Mouse (Mus musculus): ENCODE data around the gene Pdcd2. TPM values are rescaled to one million over a fixed set of nuclear protein-coding genes. Genes with fewer than 3 reads are reported as not detected.
A peak's percentile ranks its signal among the peaks of the same experiment; 100 is the strongest.

Gene Pdcd2
- polyA plus RNA-seq, 1 experiment from 2014 or later = 33.6 TPM

- no peak for ATAC-seq (ENCODE audit: low read depth)
- no peak overlapping the region for H3K4me2 ChIP-seq (ENCODE audit: low read depth, low read length)
Measured at GRCm38 (mm10) chr17:15540309-15540708, 13.2 kb upstream of the Pdcd2 start.

GRCm38 (mm10) chr17:15536457-15536904 is 9.4 kb upstream of the Pdcd2 start:
- ATAC-seq (ENCODE audit: low read depth) = 0 out of 2 replicates have a peak, but pooled peaks have one; percentile 38
- Histone ChIP-seq H3K4me1 (replicated peaks; ENCODE audit: control insufficient read depth, insufficient read depth, low read length) (peaks cover 6% of the 10 kb centered on the region), H3K9me3 (ENCODE audit: control insufficient read depth, low read length) (no peaks in the 10 kb centered on the region), H3K36me3 (ENCODE audit: control insufficient read depth, insufficient read depth, low read length) (no peaks in the 10 kb centered on the region), H3K27ac (ENCODE audit: low read length) (no peak overlapping the region), H3K4me2 (ENCODE audit: low read depth, low read length) (peak overlapping the region; percentile 81), H3K4me3 (ENCODE audit: low read length) (peak overlapping the region; percentile 48), H3K27me3 (ENCODE audit: control insufficient read depth, insufficient read depth, low read depth, low read length) (peaks cover 7% of the 10 kb centered on the region), H3K9ac (ENCODE audit: low read length) (peak overlapping the region; percentile 49)
- under 1% methylated on average over 33 of the region's 33 CpGs for WGBS

More at GRCm38 (mm10) chr17:15540309-15540708, 13.2 kb upstream of the Pdcd2 start:
- Histone ChIP-seq H3K36me3 (ENCODE audit: control insufficient read depth, insufficient read depth, low read length) (no peaks in the 10 kb centered on the region), H3K9ac (ENCODE audit: low read length) (no peak overlapping the region), H3K4me3 (ENCODE audit: low read length) (no peak overlapping the region), H3K27me3 (ENCODE audit: control insufficient read depth, insufficient read depth, low read depth, low read length) (peaks cover 7% of the 10 kb centered on the region), H3K27ac (ENCODE audit: low read length) (no peak overlapping the region), H3K9me3 (ENCODE audit: control insufficient read depth, low read length) (no peaks in the 10 kb centered on the region), H3K4me1 (replicated peaks; ENCODE audit: control insufficient read depth, insufficient read depth, low read length) (peaks cover 6% of the 10 kb centered on the region)
- WGBS = 74% methylated on average over 4 of the region's 4 CpGs

GRCm38 (mm10) chr17:15535943-15536342 is 8.8 kb upstream of the Pdcd2 start:
- Histone ChIP-seq H3K4me1 (replicated peaks; ENCODE audit: control insufficient read depth, insufficient read depth, low read length) (peaks cover 6% of the 10 kb centered on the region), H3K36me3 (ENCODE audit: control insufficient read depth, insufficient read depth, low read length) (no peaks in the 10 kb centered on the region), H3K4me3 (ENCODE audit: low read length) (peak overlapping the region; percentile 48), H3K27ac (ENCODE audit: low read length) (no peak overlapping the region), H3K4me2 (ENCODE audit: low read depth, low read length) (peak overlapping the region; percentile 81), H3K9ac (ENCODE audit: low read length) (peak overlapping the region; percentile 49), H3K27me3 (ENCODE audit: control insufficient read depth, insufficient read depth, low read depth, low read length) (peaks cover 7% of the 10 kb centered on the region), H3K9me3 (ENCODE audit: control insufficient read depth, low read length) (no peaks in the 10 kb centered on the region)
- no peak for ATAC-seq (ENCODE audit: low read depth)
- 17% methylated on average over 8 of the region's 8 CpGs for WGBS

GRCm38 (mm10) chr17:15535162-15535800 is 8.2 kb upstream of the Pdcd2 start:
- WGBS = 60% methylated on average over 10 of the region's 11 CpGs
- Histone ChIP-seq H3K9me3 (ENCODE audit: control insufficient read depth, low read length) (no peaks in the 10 kb centered on the region), H3K27ac (ENCODE audit: low read length) (no peak overlapping the region), H3K4me2 (ENCODE audit: low read depth, low read length) (no peak overlapping the region), H3K4me1 (replicated peaks; ENCODE audit: control insufficient read depth, insufficient read depth, low read length) (peaks cover 6% of the 10 kb centered on the region), H3K4me3 (ENCODE audit: low read length) (no peak overlapping the region), H3K9ac (ENCODE audit: low read length) (no peak overlapping the region), H3K27me3 (ENCODE audit: control insufficient read depth, insufficient read depth, low read depth, low read length) (peaks cover 7% of the 10 kb centered on the region), H3K36me3 (ENCODE audit: control insufficient read depth, insufficient read depth, low read length) (no peaks in the 10 kb centered on the region)
- no peak for ATAC-seq (ENCODE audit: low read depth)

- no peaks in the 10 kb centered on the region for H3K9me3 ChIP-seq (ENCODE audit: control insufficient read depth, low read length)
- H3K27me3 ChIP-seq (ENCODE audit: control insufficient read depth, insufficient read depth, low read depth, low read length) = no peaks in the 10 kb centered on the region; the same call in 1 of the 2 replicates
- 12% methylated on average over 5 of the region's 5 CpGs for WGBS
- ATAC-seq (ENCODE audit: low read depth) = no peak
- no peak overlapping the region for H3K9ac ChIP-seq (ENCODE audit: low read length)
- no peaks in the 10 kb centered on the region for H3K36me3 ChIP-seq (ENCODE audit: control insufficient read depth, insufficient read depth, low read length)
- peaks cover 10% of the 10 kb centered on the region for H3K4me1 ChIP-seq (replicated peaks; ENCODE audit: control insufficient read depth, insufficient read depth, low read length)
- no peak overlapping the region for H3K4me3 ChIP-seq (ENCODE audit: low read length)
- H3K4me2 ChIP-seq (ENCODE audit: low read depth, low read length) = no peak overlapping the region
- H3K27ac ChIP-seq (ENCODE audit: low read length) = no peak overlapping the region
Measured at GRCm38 (mm10) chr17:15530141-15530540, 3.0 kb upstream of the Pdcd2 start.

- H3K9ac ChIP-seq (ENCODE audit: low read length) = no peak overlapping the region
- H3K4me3 ChIP-seq (ENCODE audit: low read length) = no peak overlapping the region
- WGBS = 72% methylated on average over 2 of the region's 2 CpGs
- H3K27me3 ChIP-seq (ENCODE audit: control insufficient read depth, insufficient read depth, low read depth, low read length) = no peaks in the 10 kb centered on the region
- H3K36me3 ChIP-seq (ENCODE audit: control insufficient read depth, insufficient read depth, low read length) = peaks cover 6% of the 10 kb centered on the region
- H3K4me1 ChIP-seq (replicated peaks; ENCODE audit: control insufficient read depth, insufficient read depth, low read length) = peaks cover 10% of the 10 kb centered on the region
- no peak overlapping the region for H3K27ac ChIP-seq (ENCODE audit: low read length)
- no peak for ATAC-seq (ENCODE audit: low read depth)
- H3K4me2 ChIP-seq (ENCODE audit: low read depth, low read length) = no peak overlapping the region
- H3K9me3 ChIP-seq (ENCODE audit: control insufficient read depth, low read length) = no peaks in the 10 kb centered on the region
Measured at GRCm38 (mm10) chr17:15528887-15529286, 1.8 kb upstream of the Pdcd2 start.

GRCm38 (mm10) chr17:15527811-15528136 is 673 bp upstream of the Pdcd2 start:
- Histone ChIP-seq H3K27me3 (ENCODE audit: control insufficient read depth, insufficient read depth, low read depth, low read length) (no peaks in the 10 kb centered on the region), H3K27ac (ENCODE audit: low read length) (0 out of 2 replicates have a peak overlapping the region, but pooled peaks have one; percentile 88), H3K9ac (ENCODE audit: low read length) (peak overlapping the region; percentile 91), H3K4me3 (ENCODE audit: low read length) (peak overlapping the region; percentile 86), H3K9me3 (ENCODE audit: control insufficient read depth, low read length) (no peaks in the 10 kb centered on the region), H3K4me1 (replicated peaks; ENCODE audit: control insufficient read depth, insufficient read depth, low read length) (peaks cover 10% of the 10 kb centered on the region), H3K36me3 (ENCODE audit: control insufficient read depth, insufficient read depth, low read length) (peaks cover 8% of the 10 kb centered on the region), H3K4me2 (ENCODE audit: low read depth, low read length) (peak overlapping the region; percentile 83)
- ATAC-seq (ENCODE audit: low read depth) = no peak
- WGBS = 39% methylated on average over 3 of the region's 3 CpGs

GRCm38 (mm10) chr17:15526304-15526703 is 797 bp downstream of the Pdcd2 start:
- Histone ChIP-seq H3K4me2 (ENCODE audit: low read depth, low read length) (peak overlapping the region; percentile 83), H3K27me3 (ENCODE audit: control insufficient read depth, insufficient read depth, low read depth, low read length) (no peaks in the 10 kb centered on the region), H3K27ac (ENCODE audit: low read length) (no peak overlapping the region), H3K4me3 (ENCODE audit: low read length) (peak overlapping the region; percentile 86), H3K36me3 (ENCODE audit: control insufficient read depth, insufficient read depth, low read length) (peaks cover 16% of the 10 kb centered on the region), H3K9ac (ENCODE audit: low read length) (peak overlapping the region; percentile 91), H3K4me1 (replicated peaks; ENCODE audit: control insufficient read depth, insufficient read depth, low read length) (peaks cover 10% of the 10 kb centered on the region), H3K9me3 (ENCODE audit: control insufficient read depth, low read length) (no peaks in the 10 kb centered on the region)
- ATAC-seq (ENCODE audit: low read depth) = no peak
- WGBS = 11% methylated on average over 10 of the region's 10 CpGs

- no peak for ATAC-seq (ENCODE audit: low read depth)
- Histone ChIP-seq H3K4me2 (ENCODE audit: low read depth, low read length) (no peak overlapping the region), H3K27me3 (ENCODE audit: control insufficient read depth, insufficient read depth, low read depth, low read length) (no peaks in the 10 kb centered on the region), H3K4me3 (ENCODE audit: low read length) (no peak overlapping the region), H3K4me1 (replicated peaks; ENCODE audit: control insufficient read depth, insufficient read depth, low read length) (no peaks in the 10 kb centered on the region), H3K36me3 (ENCODE audit: control insufficient read depth, insufficient read depth, low read length) (peaks cover 46% of the 10 kb centered on the region), H3K9me3 (ENCODE audit: control insufficient read depth, low read length) (no peaks in the 10 kb centered on the region), H3K9ac (ENCODE audit: low read length) (no peak overlapping the region), H3K27ac (ENCODE audit: low read length) (no peak overlapping the region)
- WGBS = 96% methylated on average over 1 of the region's 1 CpGs
Measured at GRCm38 (mm10) chr17:15518766-15519165, 8.3 kb downstream of the Pdcd2 start.

Measured in lung, embryonic 16.5 days (tissue).